Mouse (Mus musculus) heart, adult 2 months (tissue): Measurements from ENCODE around the gene Csf2. TPM values are rescaled to one million over a fixed set of nuclear protein-coding genes. Genes with fewer than 3 reads are reported as not detected.
A peak's percentile ranks its signal among the peaks of the same experiment; 100 is the strongest.

Experiments
- DNase-seq, 2 experiments: peaks; one replicate each; pipeline ENCODE4 v3.0.0; 2021
- H3K27ac ChIP-seq: fragments of 200-600 bp; 2 replicates; pipeline ENCODE4 v1.8.1; 2022
- H3K27me3 ChIP-seq: fragments of 200-500 bp; 2 replicates; pipeline ENCODE4 v1.6.1; 2012; ENCODE audit warnings: mild to moderate bottlenecking, low read length, inconsistent platforms, mixed read lengths; ENCODE audit not compliant: control insufficient read depth, insufficient read depth
- H3K36me3 ChIP-seq: fragments of 200-500 bp; 2 replicates; pipeline ENCODE4 v1.6.1; 2012; ENCODE audit warnings: low read length, inconsistent platforms; ENCODE audit not compliant: control insufficient read depth, insufficient read depth
- H3K4me1 ChIP-seq: fragments of 200-500 bp; 2 replicates; pipeline ENCODE4 v1.6.1; 2011; ENCODE audit warnings: low read length; ENCODE audit not compliant: control insufficient read depth, insufficient read depth
- H3K4me3 ChIP-seq: fragments of 200-600 bp; 2 replicates; pipeline ENCODE4 v1.8.1; 2022
- H3K79me2 ChIP-seq: fragments of 200-500 bp; replicated peaks from 2 replicates; pipeline ENCODE4 v1.6.1; 2012; ENCODE audit warnings: mild to moderate bottlenecking, inconsistent platforms, low read length, moderate library complexity, mixed read lengths; ENCODE audit not compliant: control insufficient read depth, insufficient read depth
- H3K9ac ChIP-seq: fragments of 200-500 bp; 2 replicates; pipeline ENCODE4 v1.6.1; 2012; ENCODE audit warnings: low read depth, mild to moderate bottlenecking, control low read depth, inconsistent platforms, low read length, mixed read lengths
- CTCF ChIP-seq: fragments of 200-600 bp; IDR thresholded peaks from 2 replicates; pipeline ENCODE4 v1.8.1; 2022; ENCODE audit warnings: antibody characterized with exemption, mild to moderate bottlenecking, moderate library complexity
- EP300 ChIP-seq: fragments of 200-500 bp; IDR thresholded peaks from 2 replicates; pipeline ENCODE4 v1.6.1; 2011; ENCODE audit warnings: low read depth, low read length, control low read depth; ENCODE audit not compliant: insufficient read depth
- POLR2A ChIP-seq: fragments of 200-500 bp; IDR thresholded peaks from 2 replicates; pipeline ENCODE4 v1.6.1; 2011; ENCODE audit warnings: mild to moderate bottlenecking, low read depth, low read length, control low read depth; ENCODE audit not compliant: insufficient read depth
- WGBS: fragments of 180-500 bp; shearing (Covaris S2); methylation state at CpG from one replicate; pipeline ENCODE4 v1.1.7; 2018; 5-methylcytosine and 5-hydroxymethylcytosine counted together
- intact Hi-C: fragments of 180-260 bp; cut with DNase I; formaldehyde crosslinking; loops from one replicate; pipeline ENCODE4 v1.15.1; 2025
- polyA plus RNA-seq: library from polyadenylated mRNA; depleted of rRNA; stranded (reverse); fragments of >200 nt; gene quantifications from 2 replicates; pipeline ENCODE4 v1.2.3, GENCODE M21; 2012
- total RNA-seq, 2 experiments: library from RNA; stranded (reverse); gene quantifications; 2 replicates each; pipeline ENCODE4 v1.2.3; 2021

Csf2 gene
- total and polyA plus RNA-seq, 3 experiments: not detected

DNA sequence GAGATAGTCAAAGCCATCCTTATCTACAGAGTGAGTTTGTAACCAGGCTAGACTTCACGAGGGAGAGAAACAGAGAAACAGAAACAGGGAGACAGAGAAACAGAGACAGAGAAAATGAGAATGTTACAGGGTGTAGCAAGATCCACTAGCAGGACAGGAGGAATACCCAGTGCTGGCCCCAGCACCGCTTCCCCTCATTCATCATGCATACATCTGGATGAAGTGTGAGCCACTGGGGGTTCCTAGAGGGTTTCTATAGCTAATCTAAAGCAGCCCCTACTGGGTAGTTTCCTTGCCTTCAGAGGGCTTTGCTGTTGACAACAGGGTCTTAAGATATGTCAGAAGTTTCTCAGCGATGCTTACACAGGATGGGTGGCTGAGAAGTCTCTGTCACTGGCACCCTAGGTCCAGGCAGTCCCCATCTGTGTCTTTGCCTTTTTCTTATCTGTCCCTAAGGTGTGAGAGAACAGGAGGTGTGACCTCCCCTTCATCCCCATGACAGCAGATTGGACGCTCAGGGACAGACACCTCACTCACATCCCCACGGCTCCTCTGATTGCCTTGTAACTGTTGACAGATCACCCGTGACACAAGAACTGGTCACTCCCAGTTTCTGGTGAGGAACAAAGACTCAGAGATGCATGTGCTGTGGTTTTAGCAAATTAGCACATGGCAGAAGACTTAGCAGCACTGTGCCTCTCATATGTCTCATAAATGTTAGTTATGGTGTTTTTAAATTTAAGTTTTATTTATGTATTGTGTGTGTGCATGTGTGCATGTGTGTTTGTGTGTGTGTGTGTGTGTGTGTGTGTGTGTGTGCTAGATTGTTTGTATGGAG, 29.3 kb downstream of the Csf2 start:
- no peak for DNase-seq
- no peak overlapping the region for H3K4me3 ChIP-seq
- H3K9ac ChIP-seq: no peak overlapping the region
- H3K4me1 ChIP-seq: peaks cover 2% of the 10 kb centered on the region
- intact Hi-C loops: no loop called here
- H3K27me3 ChIP-seq: no peaks in the 10 kb centered on the region
- no peak overlapping the region for H3K27ac ChIP-seq
- no peak for TF ChIP-seq POLR2A
- no peak for TF ChIP-seq EP300
- TF ChIP-seq CTCF: no peak
- 42% methylated on average over 6 of the region's 6 CpGs for WGBS
- no peaks in the 10 kb centered on the region for H3K36me3 ChIP-seq
- no peaks in the 10 kb centered on the region for H3K79me2 ChIP-seq

DNA sequence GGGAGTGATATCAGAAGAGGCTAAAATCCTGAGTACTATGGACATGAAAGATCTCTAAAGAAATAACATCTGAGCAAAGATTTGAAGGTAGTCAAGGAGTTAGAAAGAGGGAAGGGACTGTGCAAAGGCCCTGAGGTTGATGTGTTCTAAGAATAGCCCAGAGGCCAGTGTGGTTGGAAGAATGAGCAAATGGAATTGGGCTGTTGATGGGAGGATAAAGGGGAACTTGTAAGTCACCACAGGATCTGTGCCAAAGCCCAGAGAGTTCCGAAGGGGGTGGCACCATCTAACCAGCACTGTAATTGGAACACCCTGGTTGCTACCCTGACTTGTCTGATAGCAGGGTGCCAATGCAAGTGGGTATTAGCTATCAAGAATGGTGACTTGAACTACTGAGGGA, 30.3 kb downstream of the Csf2 start:
- TF ChIP-seq CTCF: no peak
- no peak for TF ChIP-seq EP300
- TF ChIP-seq POLR2A: no peak
- 74% methylated on average over 1 of the region's 1 CpGs for WGBS

DNA sequence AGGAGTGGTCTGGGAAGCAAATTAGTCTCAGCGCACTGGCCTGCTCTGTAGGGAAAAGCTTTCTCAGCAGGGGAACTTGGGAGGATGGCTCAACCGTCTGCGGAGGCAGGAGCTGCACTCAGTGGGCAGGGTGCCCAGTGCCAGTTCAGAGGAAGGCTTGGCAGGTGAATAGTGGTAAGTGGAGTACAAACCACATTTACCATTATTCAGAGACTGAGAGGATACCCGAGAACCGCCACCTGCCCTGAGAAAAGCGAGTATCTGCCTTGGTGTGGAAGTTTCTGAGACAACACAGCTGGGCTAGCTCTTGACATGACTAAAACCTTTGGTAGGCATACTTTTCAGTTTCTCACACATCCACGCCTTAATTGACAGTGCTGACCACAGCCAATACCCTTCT, 32.1 kb downstream of the Csf2 start:
- intact Hi-C loops: no loop called here
- TF ChIP-seq EP300 (no peak), POLR2A (no peak), CTCF (no peak)
- Histone ChIP-seq H3K79me2 (no peaks in the 10 kb centered on the region), H3K9ac (no peak overlapping the region), H3K27ac (no peak overlapping the region), H3K27me3 (no peaks in the 10 kb centered on the region), H3K4me1 (peaks cover 6% of the 10 kb centered on the region), H3K36me3 (no peaks in the 10 kb centered on the region), H3K4me3 (no peak overlapping the region)
- WGBS: 64% methylated on average over 7 of the region's 7 CpGs
- DNase-seq: no peak

More for the DNA sequence above, 30.3 kb downstream of the Csf2 start:
- Histone ChIP-seq H3K27ac (no peak overlapping the region), H3K27me3 (no peaks in the 10 kb centered on the region), H3K9ac (no peak overlapping the region), H3K36me3 (no peaks in the 10 kb centered on the region), H3K4me1 (peaks cover 6% of the 10 kb centered on the region), H3K79me2 (no peaks in the 10 kb centered on the region), H3K4me3 (no peak overlapping the region)
- no peak for DNase-seq
- intact Hi-C loops: no loop called here

DNA sequence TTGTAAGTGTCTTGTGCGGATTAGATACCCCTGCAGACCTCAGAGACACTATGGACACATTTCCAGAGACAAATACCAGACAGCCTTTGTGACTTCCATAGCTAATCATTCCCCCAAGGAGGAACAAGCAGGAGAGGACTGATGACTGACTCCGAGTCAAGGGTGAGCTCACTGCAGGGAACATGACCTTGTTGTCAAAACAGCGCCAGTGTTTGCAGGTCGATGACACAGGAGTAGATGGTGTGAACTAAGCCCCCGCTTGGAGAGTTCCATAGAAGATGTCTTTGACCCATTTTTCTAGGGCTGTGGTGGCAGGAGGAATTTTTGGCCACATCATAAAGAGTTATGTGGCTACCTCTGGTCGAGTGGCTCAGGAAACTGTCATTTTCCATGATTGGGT, 33.4 kb downstream of the Csf2 start:
- H3K27ac ChIP-seq: no peak overlapping the region
- H3K79me2 ChIP-seq: no peaks in the 10 kb centered on the region
- no peaks in the 10 kb centered on the region for H3K27me3 ChIP-seq
- DNase-seq: no peak
- no peaks in the 10 kb centered on the region for H3K36me3 ChIP-seq
- WGBS: 83% methylated on average over 6 of the region's 6 CpGs
- TF ChIP-seq EP300 (no peak), POLR2A (no peak), CTCF (no peak)
- H3K4me1 ChIP-seq: peaks cover 6% of the 10 kb centered on the region
- intact Hi-C loops: no loop called here
- H3K4me3 ChIP-seq: no peak overlapping the region
- H3K9ac ChIP-seq: no peak overlapping the region

DNA sequence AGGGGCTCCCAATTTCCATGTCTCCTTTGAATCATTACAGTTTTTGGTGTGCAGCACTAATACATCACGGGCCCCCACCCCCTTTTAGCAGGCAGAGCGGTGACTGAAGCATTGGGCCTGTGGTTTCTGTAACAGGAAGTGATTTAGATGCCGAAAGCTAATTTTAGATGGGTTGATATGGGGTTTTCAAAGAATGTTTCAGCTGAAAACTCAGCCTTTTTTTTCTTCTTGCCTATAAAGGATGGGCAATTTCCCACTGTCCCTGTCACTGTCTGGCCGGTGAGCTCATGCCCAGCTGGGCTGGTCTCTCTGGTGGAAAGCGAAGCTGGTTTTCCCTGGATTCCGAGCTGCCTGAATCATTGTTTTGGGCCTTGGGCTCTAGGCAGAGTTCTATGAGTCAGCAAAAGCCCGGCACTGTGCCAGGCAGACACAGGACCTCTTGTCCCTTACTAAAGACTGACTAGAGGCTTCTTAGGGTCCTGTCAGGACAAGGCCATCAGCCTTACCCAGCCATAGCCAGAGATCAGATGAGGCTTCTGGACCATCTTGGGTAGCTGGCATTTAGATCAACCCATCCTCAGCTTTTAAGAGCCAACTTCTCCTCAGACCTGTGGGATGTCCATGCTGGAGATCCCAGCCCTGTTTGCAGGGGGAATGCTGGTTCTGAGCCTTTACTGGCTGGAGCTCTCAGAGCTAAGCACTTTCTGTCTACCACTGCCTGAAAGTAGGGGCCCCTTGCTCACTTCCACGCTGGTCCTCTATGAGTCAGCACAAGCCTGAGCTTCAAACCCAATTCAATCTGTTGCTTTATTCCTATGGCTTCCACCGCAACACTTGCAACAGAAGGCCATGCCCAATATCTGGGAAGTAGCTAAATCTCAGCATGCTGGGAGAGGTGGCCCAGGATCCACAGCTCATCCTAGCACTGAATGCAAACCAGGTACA, 34.7 kb downstream of the Csf2 start:
- Histone ChIP-seq H3K27ac (peak overlapping the region; percentile 40), H3K4me1 (peaks cover 6% of the 10 kb centered on the region), H3K27me3 (no peaks in the 10 kb centered on the region), H3K36me3 (no peaks in the 10 kb centered on the region), H3K9ac (no peak overlapping the region), H3K4me3 (no peak overlapping the region), H3K79me2 (no peaks in the 10 kb centered on the region)
- 45% methylated on average over 9 of the region's 9 CpGs for WGBS
- TF ChIP-seq POLR2A: no peak
- TF ChIP-seq EP300: no peak
- TF ChIP-seq CTCF: no peak
- DNase-seq: peak; percentile 81 to 86
- intact Hi-C loops: no loop called here
